Mouse (Mus musculus) adipocyte (in vitro differentiated cells): ENCODE results near the gene Spi1.

Experiments used
- DNase-seq: peaks from one replicate; pipeline ENCODE4 v3.0.0-alpha.2; 2016; ENCODE audit warnings: low spot score

The Spi1 gene

DNA sequence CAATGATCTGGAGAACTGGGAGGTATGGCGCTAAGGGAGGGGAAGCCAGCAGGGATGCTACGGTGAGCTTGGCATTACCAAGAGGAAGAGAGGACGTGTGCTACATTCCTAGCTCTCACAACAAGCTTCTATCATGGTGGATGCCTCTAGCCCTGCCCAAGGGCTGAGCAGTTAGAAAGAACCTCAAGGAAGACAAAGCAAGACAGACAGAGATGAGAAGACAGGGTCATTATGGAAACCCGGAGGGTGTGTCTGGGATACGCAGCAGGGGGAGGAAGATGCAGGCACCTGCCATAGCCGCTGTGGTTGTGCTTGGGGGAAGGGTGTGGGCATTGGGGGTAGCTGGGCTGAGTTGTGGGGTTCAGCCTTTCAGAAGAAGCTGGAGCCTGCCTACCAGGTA lies 41.3 kb downstream of the Spi1 start:
- DNase-seq, result no peak

GRCm38 (mm10) chr2:91125101-91125500 lies 42.9 kb downstream of the Spi1 start:
- DNase-seq, result no peak

- no peak for DNase-seq
Observed at GRCm38 (mm10) chr2:91128761-91129160, 46.6 kb downstream of the Spi1 start.

DNA sequence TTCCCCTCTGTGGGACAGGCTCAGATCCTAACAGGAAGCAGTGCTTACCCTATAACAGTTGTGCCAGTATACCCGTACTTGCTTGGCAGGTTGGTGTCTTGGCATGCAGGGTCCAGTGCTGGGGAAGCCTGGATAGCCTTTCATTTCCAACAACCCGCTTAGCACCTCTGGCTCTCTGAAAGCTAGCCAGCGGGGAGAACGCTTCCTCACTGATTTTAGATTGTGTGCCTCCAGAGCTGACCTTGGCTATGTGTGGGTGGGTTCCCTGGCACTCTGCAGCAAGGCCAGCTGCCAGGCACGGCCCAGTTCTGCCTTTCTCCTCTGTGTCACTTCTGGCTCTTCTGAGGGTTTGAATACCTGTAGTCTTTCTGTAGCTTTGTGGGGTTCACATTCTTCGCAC lies 47.9 kb downstream of the Spi1 start:
- no peak for DNase-seq

- DNase-seq, result no peak
Observed at GRCm38 (mm10) chr2:91131251-91131650, 49.1 kb downstream of the Spi1 start.

GRCm38 (mm10) chr2:91132035-91132434 lies 49.8 kb downstream of the Spi1 start:
- no peak for DNase-seq

GRCm38 (mm10) chr2:91136513-91137412 lies 54.6 kb downstream of the Spi1 start:
- no peak for DNase-seq

DNA sequence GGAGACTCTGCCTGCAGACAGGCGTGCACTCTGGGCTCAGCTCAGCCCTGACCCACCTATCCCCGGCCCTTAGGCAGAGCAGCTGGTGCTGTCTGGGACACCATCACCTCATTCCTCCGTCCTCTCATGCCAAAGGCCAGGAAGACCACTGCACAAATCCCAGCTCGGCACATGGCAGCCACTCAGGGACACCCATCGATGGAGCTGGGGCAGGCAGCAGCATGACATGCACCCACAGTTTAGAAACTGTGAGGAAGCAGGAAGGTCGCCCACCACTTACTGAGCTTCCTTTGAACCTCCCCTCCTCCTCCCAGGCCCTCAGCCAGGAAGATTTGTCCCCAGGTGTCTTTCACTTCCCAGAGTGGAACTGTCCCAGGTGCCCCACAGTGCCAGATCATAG lies 55.3 kb downstream of the Spi1 start:
- DNase-seq, result no peak

GRCm38 (mm10) chr2:91139311-91139710 lies 57.1 kb downstream of the Spi1 start:
- DNase-seq, result no peak

GRCm38 (mm10) chr2:91139764-91140163 lies 57.6 kb downstream of the Spi1 start:
- no peak for DNase-seq

DNA sequence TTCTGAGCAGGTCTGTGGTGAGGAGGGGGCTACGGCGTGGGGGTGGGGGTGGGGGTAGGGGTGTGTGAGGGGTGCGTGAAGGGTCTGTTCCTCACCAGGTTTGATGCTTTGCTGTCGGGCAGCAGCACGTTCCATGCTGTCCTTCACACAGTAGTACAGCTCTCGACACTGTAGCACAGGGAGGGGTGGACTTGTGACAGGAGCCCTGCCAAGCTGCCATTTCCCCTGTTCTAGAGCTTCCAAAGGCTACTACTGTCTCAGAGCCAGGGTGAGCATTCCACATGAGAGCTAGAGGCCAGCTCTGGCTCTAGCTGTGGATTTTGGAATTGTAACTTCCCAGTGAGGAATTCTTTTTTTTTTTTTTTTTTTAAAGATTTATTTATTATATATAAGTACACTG lies 60.7 kb downstream of the Spi1 start:
- no peak for DNase-seq

DNA sequence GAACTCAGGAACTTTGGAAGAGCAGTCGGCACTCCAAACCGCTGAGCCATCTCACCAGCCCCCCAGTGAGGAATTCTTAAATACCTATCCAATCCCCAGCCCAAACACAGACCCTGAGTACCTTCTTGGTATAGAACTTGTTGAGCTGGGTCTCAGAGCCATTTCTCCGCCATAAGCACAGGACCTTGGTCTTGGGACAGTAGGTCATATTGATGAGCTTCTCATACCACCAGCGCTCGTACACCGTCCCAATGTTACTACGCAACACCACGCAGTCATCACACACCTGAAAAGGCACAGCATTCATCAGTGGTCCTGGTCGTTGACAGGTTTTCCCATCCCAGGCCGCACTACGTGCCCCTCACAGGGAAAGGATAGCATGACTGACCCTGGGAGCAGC lies 61.2 kb downstream of the Spi1 start:
- DNase-seq, result no peak

DNA sequence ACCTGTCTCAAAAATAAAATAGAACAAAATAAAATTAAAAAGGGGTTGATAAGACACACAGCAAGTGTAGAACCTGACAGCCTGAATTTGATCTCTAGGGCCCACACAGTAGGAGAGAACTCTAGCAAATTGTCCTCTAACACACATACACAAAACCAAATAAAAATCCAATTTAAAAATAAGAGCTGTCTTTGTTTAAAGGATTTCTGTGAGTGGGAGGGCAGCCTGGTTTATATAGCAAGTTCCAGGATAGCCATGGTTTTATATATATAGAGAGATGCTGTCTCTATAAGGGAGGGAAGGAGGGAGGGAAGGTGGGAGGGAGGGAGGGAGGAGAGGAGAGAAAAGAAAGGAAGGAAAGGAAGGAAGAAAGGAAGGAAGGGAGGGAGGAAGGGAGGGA lies 65.9 kb downstream of the Spi1 start:
- DNase-seq, result no peak

DNA sequence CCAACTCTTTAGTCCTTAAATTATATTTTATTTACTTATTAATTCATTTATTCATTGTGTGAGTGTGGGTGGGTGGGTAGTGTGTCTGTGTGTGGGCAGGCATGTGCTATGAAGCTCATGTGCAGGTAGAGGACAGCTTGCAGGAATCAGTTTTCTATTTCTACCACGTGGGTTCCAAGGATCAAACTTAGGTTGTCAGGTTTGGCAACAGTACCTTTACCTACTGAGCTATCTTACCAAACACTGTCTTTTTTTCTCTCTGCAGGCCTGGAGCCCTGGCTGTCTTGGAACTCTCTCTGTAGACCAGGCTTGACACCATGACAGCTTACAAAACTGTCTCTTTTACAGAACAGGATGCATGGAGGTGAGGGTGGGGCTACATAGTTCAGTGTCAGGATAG lies 69.1 kb downstream of the Spi1 start:
- no peak for DNase-seq

GRCm38 (mm10) chr2:91152885-91153377 lies 70.7 kb downstream of the Spi1 start:
- no peak for DNase-seq

- DNase-seq, result peak; percentile 49
Observed at GRCm38 (mm10) chr2:91154091-91154490, 71.9 kb downstream of the Spi1 start.

GRCm38 (mm10) chr2:91157002-91157752 lies 75.0 kb downstream of the Spi1 start:
- no peak for DNase-seq

- DNase-seq, result no peak
Observed at GRCm38 (mm10) chr2:91160591-91160990, 78.4 kb downstream of the Spi1 start.

- DNase-seq, result no peak
Observed at GRCm38 (mm10) chr2:91162952-91163351, 80.8 kb downstream of the Spi1 start.

- no peak for DNase-seq
Observed at GRCm38 (mm10) chr2:91163532-91163931, 81.3 kb downstream of the Spi1 start.

DNA sequence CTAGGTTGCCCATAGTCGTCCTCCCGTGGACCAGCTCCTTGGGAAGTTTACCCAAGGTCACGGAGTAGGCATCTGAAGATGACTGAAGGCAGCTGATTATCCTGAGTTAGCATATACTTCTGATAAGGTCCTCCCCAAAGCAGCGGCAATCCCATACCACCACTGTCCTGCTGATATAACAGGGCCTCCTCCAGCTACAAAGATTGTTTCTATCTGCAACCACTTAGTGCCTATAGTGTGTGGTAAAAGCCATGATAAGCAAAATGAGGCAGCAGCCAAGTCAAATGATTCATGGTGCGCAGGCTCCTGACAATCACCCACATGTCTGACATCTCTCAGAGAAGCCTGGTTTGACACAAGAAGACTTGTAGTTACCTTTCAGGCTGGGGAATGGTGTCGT lies 82.8 kb downstream of the Spi1 start:
- no peak for DNase-seq
